Mouse (Mus musculus) spleen, adult 2 months (tissue): Measurements from ENCODE around the gene H2-T3. TPM values are rescaled to one million over a fixed set of nuclear protein-coding genes. Genes with fewer than 3 reads are reported as not detected.
"Not testable (repeated sequence)": the region's sequence is repeated elsewhere in the genome, so short reads cannot be mapped to it uniquely, and the experiment has no call there.

ENCODE experiments used
- DNase-seq, 2 experiments: peaks; one replicate each; pipeline versions ENCODE4 v3.0.0 to v3.0.0-alpha.2; 2012 to 2021; ENCODE audit warnings: low spot score in 2 of 2, low read depth in 1 of 2
- H3K27ac ChIP-seq: fragments of 200-500 bp; 2 replicates; pipeline ENCODE4 v1.5.1; 2012; ENCODE audit warnings: low read length, inconsistent platforms; ENCODE audit not compliant: insufficient read depth
- H3K27me3 ChIP-seq: fragments of 200-500 bp; 2 replicates; pipeline ENCODE4 v1.6.1; 2012; ENCODE audit warnings: mild to moderate bottlenecking, moderate library complexity, low read length, inconsistent platforms; ENCODE audit not compliant: control insufficient read depth, insufficient read depth
- H3K36me3 ChIP-seq: fragments of 200-500 bp; 2 replicates; pipeline ENCODE4 v1.6.1; 2012; ENCODE audit warnings: mild to moderate bottlenecking, low read length, inconsistent platforms; ENCODE audit not compliant: control insufficient read depth, insufficient read depth
- H3K4me1 ChIP-seq: fragments of 200-500 bp; 2 replicates; pipeline ENCODE4 v1.6.1; 2011; ENCODE audit warnings: inconsistent platforms; ENCODE audit not compliant: control insufficient read depth, insufficient read depth, insufficient read length
- H3K4me3 ChIP-seq: fragments of 200-500 bp; 2 replicates; pipeline ENCODE4 v1.5.1; 2011; ENCODE audit warnings: mild to moderate bottlenecking, inconsistent platforms; ENCODE audit not compliant: insufficient read depth, insufficient read length; ENCODE audit errors: extremely low read depth
- CTCF ChIP-seq: fragments of 200-500 bp; IDR thresholded peaks from 2 replicates; pipeline ENCODE4 v1.5.1; 2011; ENCODE audit warnings: mild to moderate bottlenecking, inconsistent platforms; ENCODE audit not compliant: insufficient read depth, insufficient read length, insufficient replicate concordance; ENCODE audit errors: extremely low read depth
- POLR2A ChIP-seq: fragments of 200-500 bp; IDR thresholded peaks from 2 replicates; pipeline ENCODE4 v1.6.1; 2011; ENCODE audit warnings: low read depth, low read length, inconsistent platforms
- WGBS: fragments of 180-500 bp; shearing (Covaris S2); methylation state at CpG from one replicate; pipeline ENCODE4 v1.1.7; 2018; 5-methylcytosine and 5-hydroxymethylcytosine counted together
- polyA plus RNA-seq: library from polyadenylated mRNA; depleted of rRNA; stranded (reverse); fragments of >200 nt; gene quantifications from 2 replicates; pipeline ENCODE4 v1.2.3, GENCODE M21; 2012; rRNA removed

The H2-T3 gene
- polyA plus RNA-seq, 1 experiment: not detected

DNA sequence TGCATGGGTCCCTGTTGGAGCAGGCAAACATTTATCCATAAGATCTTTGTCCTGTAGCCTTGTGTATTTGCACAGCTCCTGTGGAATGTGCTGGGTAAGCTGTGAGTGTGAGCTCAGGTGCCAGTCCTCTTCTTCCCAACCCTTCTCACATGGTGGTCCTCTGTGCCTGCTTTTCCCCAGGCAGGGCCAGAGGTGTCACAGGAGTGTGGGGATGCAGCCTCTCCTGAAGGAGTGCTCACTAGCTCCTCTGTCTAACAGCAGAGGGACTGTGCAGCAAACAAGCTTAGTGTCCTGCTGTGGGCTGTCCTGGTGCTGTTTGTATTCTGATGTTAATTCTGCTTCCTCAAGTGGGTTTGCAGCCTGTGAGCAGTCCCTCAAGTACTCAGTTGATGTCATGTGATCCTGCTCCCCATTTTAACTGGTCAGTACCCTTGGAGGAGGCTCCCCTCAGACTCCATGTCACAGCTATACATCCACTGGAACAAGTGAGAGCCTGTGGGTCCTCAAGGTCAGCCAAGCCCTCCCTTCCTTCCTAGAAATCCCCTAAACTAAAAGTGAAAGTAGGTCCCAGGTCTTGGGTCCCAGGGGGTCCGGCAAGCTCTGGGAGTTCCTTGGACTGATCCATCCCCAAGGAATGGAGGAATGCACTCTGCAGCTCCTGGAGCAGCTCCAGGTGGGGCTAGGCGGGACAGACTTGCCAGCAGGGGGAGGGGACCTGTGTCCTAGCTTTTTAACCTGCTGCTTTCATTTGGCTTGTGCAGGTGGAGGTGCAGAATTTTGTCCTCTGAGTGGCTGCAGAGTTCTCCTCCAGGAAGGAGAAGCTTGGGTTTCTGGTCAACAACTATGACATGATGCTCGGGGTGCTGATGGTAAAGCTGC is 35.6 kb downstream of the H2-T3 start:
- WGBS: 35% methylated on average over 3 of the region's 3 CpGs
- Histone ChIP-seq H3K4me1 (peaks cover 2% of the 10 kb centered on the region; the same call in 1 of the 2 replicates), H3K27me3 (peaks cover 15% of the 10 kb centered on the region), H3K36me3 (no peaks in the 10 kb centered on the region), H3K27ac (no peak overlapping the region), H3K4me3 (no peak overlapping the region)
- TF ChIP-seq POLR2A (no peak), CTCF (no peak)
- no peak for DNase-seq

- H3K36me3 ChIP-seq, DNase-seq, H3K27me3 ChIP-seq, H3K4me1 ChIP-seq, H3K27ac ChIP-seq, H3K4me3 ChIP-seq: not testable (repeated sequence)
- WGBS: 44% methylated on average over 4 of the region's 4 CpGs
Observed at GRCm38 (mm10) chr17:36151200-36151599, 38.9 kb downstream of the H2-T3 start.

DNA sequence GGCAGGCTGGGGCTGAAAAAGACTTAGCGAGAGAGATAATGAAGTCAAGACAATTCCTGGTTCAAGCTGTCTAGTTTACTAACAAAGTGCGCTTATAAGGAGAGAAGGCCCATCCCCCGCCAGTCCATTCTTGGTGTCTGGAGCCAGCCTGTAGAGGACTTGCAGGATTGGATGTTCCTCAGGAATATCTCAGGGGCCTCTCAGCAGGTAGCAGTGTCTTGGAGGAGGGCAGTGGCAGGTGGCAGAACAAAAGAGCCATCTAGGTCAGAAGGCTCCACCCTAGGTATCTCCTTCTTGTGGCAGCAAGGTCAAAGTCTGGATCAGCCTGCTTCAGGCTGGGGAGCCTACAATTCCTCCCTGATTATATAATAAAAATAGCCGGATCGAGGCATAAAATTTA is 41.6 kb downstream of the H2-T3 start:
- not testable (repeated sequence) for H3K27ac ChIP-seq, DNase-seq, H3K4me3 ChIP-seq, H3K4me1 ChIP-seq, H3K36me3 ChIP-seq
- H3K27me3 ChIP-seq: peaks cover 10% of the 10 kb centered on the region
- 95% methylated on average over 5 of the region's 5 CpGs for WGBS

DNA sequence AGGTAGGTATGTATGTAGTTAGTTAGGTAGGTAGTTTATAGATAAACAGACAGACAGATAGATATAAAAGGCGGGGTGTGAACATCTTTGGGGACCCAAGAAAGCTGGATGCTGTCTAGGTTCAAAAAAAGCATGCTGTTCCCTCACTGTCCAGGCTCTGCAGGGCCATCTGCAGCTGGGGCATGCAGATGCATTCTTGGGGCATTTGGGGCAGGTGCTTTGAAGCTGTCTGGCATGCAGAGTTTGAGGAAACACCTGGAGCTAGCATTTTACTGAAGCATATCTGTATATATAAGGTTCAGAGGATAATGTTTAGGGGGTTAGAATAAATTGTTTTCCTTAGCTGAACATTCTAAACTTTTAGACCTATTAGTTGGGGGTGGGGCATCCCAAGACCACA is 43.1 kb downstream of the H2-T3 start:
- 65% methylated on average over 1 of the region's 1 CpGs for WGBS
- H3K4me3 ChIP-seq, H3K27ac ChIP-seq, H3K4me1 ChIP-seq, DNase-seq, H3K36me3 ChIP-seq: not testable (repeated sequence)
- H3K27me3 ChIP-seq: peaks cover 10% of the 10 kb centered on the region

GRCm38 (mm10) chr17:36145861-36146156 is 44.3 kb downstream of the H2-T3 start:
- H3K4me1 ChIP-seq, H3K36me3 ChIP-seq, H3K27ac ChIP-seq, DNase-seq, H3K27me3 ChIP-seq: not testable (repeated sequence)
- 5% methylated on average over 13 of the region's 13 CpGs for WGBS
- H3K4me3 ChIP-seq: peak overlapping the region; percentile 56; the same call in 1 of the 2 replicates

DNA sequence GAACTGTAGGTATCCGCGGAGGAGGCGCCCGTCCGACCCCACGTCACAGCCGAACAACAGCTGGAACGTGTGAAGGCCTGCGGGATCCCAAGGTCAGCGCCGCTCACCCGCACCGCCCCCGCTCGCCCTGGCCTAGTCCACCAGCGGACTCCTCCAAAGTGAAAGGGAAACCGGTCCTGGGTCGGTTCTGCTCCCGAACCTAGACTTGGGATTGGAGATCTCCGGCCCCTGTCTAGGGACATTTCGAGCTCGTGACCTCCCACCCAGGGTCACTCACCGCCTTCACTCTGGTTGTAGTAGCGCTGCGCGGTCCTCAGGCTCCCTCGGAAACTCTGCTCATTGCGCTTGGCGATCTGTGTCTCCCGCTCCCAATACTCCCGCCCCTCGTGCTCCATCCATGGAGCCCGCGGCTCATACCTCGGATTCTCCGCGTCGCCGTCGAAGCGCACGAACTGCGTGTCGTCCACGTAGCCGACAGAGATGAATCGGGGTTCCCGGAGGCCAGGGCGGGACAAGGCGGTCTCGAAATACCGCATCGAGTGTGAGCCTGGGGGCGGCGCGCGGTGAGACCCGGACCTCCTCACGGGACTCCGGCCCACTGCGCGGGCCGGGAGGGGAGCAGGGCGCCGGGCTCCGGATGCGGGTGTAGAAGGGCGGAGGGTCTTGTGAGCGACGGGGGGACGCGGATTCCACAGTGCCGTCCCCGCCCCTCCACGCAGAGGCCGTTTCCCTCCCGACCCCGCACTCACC is 44.8 kb downstream of the H2-T3 start:
- Histone ChIP-seq H3K36me3 (no peaks in the 10 kb centered on the region), H3K27ac (no peak overlapping the region), H3K4me1 (no peaks in the 10 kb centered on the region; the same call in 1 of the 2 replicates), H3K27me3 (peaks cover 9% of the 10 kb centered on the region), H3K4me3 (peak overlapping the region; percentile 56)
- TF ChIP-seq POLR2A (no peak), CTCF (no peak)
- DNase-seq: no peak
- WGBS: 3% methylated on average over 78 of the region's 78 CpGs

- DNase-seq, H3K27ac ChIP-seq, H3K36me3 ChIP-seq, H3K27me3 ChIP-seq, H3K4me3 ChIP-seq: not testable (repeated sequence)
- WGBS: 93% methylated on average over 1 of the region's 1 CpGs
- H3K4me1 ChIP-seq: peaks cover 13% of the 10 kb centered on the region; the same call in 1 of the 2 replicates
Observed at GRCm38 (mm10) chr17:36136299-36136848, 53.7 kb downstream of the H2-T3 start.

Other genes with a start within 250 kb of the H2-T3 start
- 65.1 and 79.6 TPM in 2 replicates for gene Abcf1, start 220.5 kb downstream of the H2-T3 start, polyA plus RNA-seq
- gene Gnl1, start 210.4 kb downstream of the H2-T3 start, polyA plus RNA-seq: 28.9 and 33.9 TPM in 2 replicates
- 19.3 and 24.3 TPM in 2 replicates for gene Prr3, start 210.1 kb downstream of the H2-T3 start, polyA plus RNA-seq
- gene H2-T24, start 169.7 kb downstream of the H2-T3 start, polyA plus RNA-seq: 19.1 and 19.2 TPM in 2 replicates
- gene H2-T23, start 157.4 kb downstream of the H2-T3 start, polyA plus RNA-seq: 344 and 382 TPM in 2 replicates
- 60.3 and 61.9 TPM in 2 replicates for gene H2-T22, start 147.5 kb downstream of the H2-T3 start, polyA plus RNA-seq
- gene Gm6034, start 147.3 kb downstream of the H2-T3 start, polyA plus RNA-seq: 0.08 and 0.22 TPM in 2 replicates
- gene Gm11127, start 131.9 kb downstream of the H2-T3 start, polyA plus RNA-seq: 0.08 and 0.19 TPM in 2 replicates
- gene Gm19684, start 68.6 kb downstream of the H2-T3 start, polyA plus RNA-seq: 0.43 and 0.44 TPM in 2 replicates
- gene Gm7030, start 60.9 kb downstream of the H2-T3 start, polyA plus RNA-seq: not detected in 2 replicates
- 0.15 TPM in 1 of 2 replicates, not detected in the other for gene Gm8909, start 21.8 kb downstream of the H2-T3 start, polyA plus RNA-seq
- gene Rpp21, start 67.8 kb upstream of the H2-T3 start, polyA plus RNA-seq: 59.9 and 79.2 TPM in 2 replicates
- gene Trim39, start 82.0 kb upstream of the H2-T3 start, polyA plus RNA-seq: 16.3 and 19.7 TPM in 2 replicates
- not detected in 2 replicates for gene H2-M10.2, start 96.2 kb upstream of the H2-T3 start, polyA plus RNA-seq
- gene H2-M10.1, start 135.9 kb upstream of the H2-T3 start, polyA plus RNA-seq: not detected in 2 replicates
- not detected in 2 replicates for gene H2-M10.3, start 178.1 kb upstream of the H2-T3 start, polyA plus RNA-seq